Mouse (Mus musculus): ENCODE results near the gene Ap2m1. TPM values are rescaled to one million over a fixed set of nuclear protein-coding genes. Genes with fewer than 3 reads are reported as not detected.

Gene Ap2m1
- total RNA-seq, 2 experiments from 2014 or later = 277 to 296 TPM

GRCm38 (mm10) chr16:20529375-20529774, 5.9 kb upstream of the Ap2m1 start:
- DNase-seq = no peak

DNA sequence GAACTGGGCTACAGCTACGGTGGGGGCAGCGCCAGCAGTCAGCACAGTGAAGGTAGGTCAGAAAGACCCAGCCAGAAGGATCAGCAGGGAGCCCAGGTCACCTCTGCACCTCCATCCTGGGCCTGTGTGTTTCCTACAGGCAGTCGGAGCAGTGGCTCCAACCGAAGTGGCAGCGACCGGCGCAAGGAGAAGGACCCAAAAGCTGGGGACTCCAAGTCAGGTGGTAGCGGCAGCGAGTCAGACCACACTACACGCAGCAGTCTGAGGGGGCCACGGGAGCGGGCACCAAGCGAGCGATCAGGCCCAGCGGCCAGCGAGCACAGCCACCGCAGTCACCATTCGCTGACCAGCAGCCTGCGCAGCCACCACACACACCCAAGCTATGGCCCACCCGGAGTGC, 4.3 kb upstream of the Ap2m1 start:
- no peak for DNase-seq

DNA sequence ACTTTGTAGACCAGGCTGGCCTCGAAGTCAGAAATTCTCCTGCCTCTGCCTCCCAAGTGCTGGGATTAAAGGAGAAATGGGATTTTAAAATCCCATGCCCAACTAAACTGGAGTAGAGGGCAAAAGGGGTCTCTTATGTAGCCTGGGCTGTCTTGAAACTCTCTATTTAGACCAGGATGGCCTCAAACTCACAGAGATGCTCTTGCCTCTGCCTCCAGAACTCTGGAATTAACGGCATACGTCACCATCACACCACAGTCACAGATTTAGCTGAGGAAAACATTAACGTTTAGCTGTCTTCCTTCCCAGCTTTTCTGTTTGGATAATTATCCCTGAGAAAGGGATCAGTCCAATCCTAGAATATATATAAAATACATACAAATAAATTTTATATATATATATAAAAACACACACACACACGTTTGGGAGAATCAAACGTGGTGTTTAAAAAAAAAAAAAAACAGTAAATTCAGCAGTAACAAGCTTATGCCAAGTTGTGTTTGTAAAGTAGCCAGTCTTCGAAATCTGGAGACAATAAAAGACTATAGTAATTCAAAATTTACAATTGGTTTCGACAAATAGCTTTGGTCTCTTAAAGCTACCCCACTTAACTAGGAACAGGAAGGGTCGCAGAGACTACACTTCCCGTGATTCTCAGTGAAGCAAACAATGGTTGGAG, 522 bp upstream of the Ap2m1 start:
- DNase-seq = no peak

DNA sequence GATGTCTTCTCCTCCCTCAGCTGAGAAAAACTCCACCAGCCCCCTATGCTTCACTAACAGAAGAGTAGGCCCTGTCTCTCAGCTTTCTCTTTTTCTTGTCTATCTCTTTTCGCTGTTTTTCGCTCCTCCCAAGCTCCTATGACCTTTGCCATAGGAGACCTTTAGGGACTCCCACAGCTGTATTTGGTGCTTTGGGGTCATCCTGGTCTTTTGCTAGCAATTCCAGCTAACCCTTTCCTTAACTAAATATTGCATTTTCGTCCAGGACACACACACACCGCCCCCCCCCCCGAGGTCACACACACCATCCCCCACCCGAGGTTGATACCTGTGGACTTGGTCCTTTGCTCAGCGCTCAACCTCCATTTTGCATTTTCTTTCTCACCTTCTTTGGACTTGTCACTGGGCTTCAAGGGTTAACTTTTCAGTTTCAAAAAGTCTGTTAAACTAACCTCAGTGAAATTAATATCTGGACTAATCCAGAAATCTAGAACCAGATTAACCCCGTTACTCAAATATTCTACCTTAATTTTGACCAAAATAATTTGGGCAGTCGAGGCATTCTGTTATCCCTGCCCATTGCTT, 895 bp downstream of the Ap2m1 start:
- DNase-seq = no peak

GRCm38 (mm10) chr16:20537071-20537471, 1.8 kb downstream of the Ap2m1 start:
- peak; percentile 56 for DNase-seq

DNA sequence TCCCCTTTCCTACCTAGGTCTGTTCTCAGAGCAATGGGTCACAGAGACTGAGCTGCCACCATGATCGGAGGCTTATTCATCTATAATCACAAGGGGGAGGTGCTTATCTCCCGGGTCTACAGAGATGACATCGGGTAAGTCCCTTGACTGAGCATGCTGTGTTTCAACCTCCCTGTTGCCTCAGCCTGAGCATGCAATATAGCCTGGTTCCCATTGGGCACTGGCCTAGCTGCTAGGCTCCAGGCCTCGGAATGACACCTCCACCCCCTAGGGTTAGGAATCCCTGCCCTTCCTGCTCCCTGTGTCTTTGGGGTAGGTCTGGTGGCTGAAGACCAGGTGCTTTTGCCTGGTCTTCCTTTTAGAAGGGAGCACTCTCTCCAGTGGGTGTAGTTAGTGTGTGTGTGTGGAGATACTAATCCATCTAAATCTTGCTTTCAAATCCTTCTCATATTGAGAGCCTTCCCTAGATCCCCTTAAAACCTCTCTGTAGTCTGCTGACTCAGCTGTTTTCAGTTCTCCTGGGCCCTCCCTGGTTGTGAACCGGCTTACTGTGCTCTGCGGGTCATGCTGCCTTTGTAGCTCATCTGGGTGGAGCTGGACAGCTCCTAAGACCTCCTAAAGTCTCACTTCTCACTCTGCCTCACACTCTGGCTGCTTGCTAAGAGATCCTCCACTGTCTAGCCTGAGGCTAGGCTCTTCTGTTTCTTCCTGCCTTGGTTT, 2.5 kb downstream of the Ap2m1 start:
- DNase-seq = no peak

DNA sequence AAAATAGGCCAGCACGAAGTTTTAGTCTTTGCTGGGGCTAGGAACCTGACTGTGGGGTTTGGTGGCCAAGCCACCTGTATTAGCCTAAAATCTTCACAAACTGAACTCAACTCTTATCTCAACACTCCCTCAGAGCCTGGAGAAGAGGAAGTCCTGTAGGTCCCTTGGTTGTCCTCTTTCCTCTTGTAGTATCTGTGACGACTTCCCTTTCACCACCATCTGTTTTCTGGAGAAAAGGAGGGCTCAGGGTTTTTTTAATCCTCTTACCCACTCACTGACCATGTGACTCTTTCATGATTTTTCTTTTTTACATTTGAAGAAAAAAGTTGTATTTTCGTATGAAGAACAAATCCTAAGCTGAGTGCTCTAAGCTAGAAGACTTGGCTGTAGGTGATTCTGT, 4.4 kb downstream of the Ap2m1 start:
- DNase-seq = no peak

DNA sequence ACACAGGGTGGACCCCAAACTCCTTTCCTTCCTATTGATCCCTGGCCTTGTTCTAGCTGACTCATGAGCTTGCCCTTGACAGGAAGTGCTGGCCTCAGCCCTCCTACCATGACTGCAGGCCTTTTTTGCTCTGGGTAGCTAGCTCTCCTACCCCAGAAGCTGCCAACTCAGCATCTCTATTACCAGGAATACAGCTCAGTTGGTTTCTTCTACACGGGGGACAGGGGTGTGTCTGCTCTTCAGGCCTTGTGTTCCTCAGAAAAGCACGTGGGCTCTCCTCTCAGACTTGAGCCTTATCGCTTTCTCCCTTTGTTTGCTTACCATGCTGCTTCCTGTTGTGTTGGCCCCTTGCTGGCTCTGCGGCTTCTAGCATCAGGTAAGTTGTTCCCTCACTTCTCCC, 5.2 kb downstream of the Ap2m1 start:
- DNase-seq = peak; percentile 19

DNA sequence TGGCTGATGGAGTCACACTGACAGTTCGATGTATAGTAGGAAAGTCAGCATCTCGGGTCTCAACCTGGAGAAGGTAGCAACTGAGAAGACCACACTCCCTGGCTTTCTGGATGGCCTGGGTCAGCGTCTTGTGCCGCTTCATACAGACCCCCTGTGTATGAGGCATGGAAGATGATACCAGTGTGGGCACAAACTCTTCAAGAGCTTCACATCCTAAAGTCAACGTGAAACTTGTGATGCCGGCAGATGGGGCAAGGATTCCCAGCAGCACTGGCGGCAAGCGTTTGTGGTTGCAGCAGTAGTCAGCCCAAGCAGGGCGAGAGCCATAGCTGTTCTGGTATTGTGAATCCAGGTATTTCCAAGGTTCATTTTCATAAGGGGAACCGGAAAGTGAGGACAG, 10.4 kb downstream of the Ap2m1 start:
- DNase-seq = no peak

- DNase-seq = no peak
Observed at GRCm38 (mm10) chr16:20547423-20547822, 12.1 kb downstream of the Ap2m1 start.

DNA sequence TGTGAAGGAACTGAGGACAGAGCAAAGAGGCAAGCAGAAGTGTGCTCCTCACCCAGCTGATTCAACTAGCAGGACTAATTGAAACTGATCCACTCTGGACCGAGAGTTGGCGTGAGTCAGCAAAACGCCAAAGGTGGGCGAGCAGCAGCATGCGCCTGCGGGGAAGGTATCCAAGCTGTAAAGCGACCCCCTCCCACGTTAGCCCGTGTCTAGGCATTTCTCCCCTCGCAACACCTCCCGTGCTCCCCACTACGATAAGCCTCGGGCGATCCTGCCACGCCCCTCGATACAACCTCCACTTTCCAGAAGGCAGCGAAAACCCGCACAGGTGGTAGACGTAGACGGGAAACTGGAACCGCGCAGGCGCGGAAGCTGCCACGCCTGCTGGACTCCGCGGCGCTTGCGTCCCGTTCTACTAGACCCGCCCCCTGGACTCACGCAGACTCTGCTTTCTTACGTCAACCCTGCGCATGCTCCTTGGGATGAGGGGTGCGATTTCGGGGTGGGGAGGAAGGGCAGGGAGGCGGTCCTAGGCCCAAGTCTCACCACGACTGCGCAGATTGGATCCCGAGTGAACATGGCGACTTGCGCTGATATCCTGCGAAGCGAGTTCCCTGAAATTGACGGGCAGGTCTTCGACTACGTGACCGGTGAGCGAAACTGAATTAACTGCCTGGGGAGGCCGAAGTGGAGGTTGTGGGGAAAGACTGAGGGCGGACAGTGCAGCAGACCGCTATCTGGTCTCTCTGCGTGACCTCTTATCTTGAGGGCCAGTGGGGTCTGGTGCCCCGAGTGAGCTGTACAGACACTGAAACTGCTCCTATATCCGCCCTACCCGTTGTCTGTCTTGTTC, 13.0 kb downstream of the Ap2m1 start, which contains the start of gene Abcf3:
Gene Abcf3 (plus strand): TSS at position 482 of the 853 bp plus-strand sequence.
- peak; percentile 98 for DNase-seq

DNA sequence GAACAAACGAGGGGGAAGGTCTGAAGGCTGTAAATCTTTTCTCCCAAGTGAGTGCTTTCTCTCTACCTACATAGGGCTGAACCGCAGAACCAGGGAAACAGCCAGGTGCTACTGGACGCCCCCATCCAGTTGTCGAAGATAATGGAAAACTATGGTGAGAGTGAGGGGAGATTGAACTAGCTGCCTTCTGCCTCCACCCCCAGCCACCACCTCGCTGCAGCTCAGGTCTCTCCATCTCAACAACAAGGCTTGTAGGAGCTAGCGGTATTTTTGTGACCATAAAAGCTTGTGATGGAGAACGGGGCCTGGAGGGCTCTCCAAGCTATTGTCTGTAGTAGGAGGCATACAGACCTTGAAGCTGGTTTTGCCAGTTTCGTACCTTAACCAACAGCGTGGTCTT, 13.9 kb downstream of the Ap2m1 start:
- no peak for DNase-seq

- DNase-seq = no peak
Observed at GRCm38 (mm10) chr16:20551691-20552090, 16.4 kb downstream of the Ap2m1 start.

GRCm38 (mm10) chr16:20552594-20552993, 17.3 kb downstream of the Ap2m1 start:
- no peak for DNase-seq

- no peak for DNase-seq
Observed at GRCm38 (mm10) chr16:20555000-20555399, 19.7 kb downstream of the Ap2m1 start.

GRCm38 (mm10) chr16:20557381-20557780, 22.1 kb downstream of the Ap2m1 start:
- no peak for DNase-seq

- no peak for DNase-seq
Observed at GRCm38 (mm10) chr16:20565075-20565474, 29.8 kb downstream of the Ap2m1 start.

DNA sequence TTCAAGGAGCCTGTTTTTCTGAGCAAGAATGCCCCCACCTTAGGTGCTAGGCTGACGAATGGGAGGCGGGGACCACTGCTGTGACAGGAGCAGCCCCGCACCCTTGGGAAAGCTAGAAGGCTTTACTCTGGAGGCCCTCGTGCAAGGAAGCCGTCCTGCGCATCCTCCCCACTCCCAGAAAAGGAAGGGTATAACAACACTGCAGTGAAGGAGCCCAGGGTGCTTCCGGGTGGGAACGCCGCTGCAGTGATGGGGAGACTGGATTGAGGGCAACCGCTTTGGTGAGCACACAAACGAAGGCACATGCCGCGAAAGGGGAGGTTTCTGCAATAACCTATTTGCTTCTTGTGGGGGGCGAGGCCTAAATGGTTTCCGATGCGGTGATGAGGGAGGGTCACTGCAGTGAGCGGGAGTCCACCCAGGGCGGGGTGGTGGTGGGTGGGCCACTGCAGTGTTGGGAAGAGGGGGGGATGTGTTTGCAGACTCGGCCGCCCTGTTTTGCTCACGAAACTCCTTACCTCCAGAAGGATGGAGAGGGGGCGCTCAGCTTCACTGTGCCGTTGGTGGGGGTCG, 54.2 kb downstream of the Ap2m1 start, which contains the start of gene Vwa5b2:
Gene Vwa5b2 (plus strand): TSS at position 106 of the 573 bp plus-strand sequence.
- DNase-seq = peak; percentile 6

DNA sequence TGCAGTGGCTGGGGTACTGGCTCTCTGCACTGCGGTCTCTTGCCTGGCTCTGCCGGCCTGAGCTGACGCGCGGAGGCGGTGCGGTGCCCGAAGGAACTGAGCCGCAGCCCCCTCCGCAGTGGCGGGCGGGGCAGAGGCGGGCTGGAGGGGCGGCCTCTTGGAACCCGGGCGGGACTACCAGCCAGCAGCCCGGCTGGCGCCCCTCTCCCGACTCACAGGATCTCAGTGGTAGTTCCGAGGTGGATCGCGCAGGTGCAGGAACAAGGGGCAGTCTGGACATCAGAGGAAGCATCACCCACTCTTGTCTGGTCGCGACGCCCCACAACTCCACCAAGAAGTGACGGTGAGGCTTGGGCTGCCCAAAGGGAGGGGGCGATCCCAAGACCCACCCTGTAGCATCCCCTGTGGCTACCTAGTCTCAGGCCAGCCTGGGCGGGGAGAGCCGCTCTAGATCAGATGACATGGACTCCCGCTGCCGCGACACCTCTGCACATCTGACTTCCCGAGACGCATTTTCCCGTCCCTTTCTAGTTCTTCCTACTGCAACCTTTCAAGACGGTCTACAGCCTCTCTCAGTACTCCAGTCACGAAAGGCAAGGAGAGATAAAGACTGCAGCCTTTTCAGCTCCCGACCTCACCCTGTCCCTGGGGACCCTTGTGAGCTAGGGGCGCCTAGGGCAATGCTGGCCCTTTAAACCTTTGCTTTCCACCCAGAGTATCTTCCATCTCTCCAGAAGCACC, 54.8 kb downstream of the Ap2m1 start:
- peak; percentile 44 for DNase-seq

DNA sequence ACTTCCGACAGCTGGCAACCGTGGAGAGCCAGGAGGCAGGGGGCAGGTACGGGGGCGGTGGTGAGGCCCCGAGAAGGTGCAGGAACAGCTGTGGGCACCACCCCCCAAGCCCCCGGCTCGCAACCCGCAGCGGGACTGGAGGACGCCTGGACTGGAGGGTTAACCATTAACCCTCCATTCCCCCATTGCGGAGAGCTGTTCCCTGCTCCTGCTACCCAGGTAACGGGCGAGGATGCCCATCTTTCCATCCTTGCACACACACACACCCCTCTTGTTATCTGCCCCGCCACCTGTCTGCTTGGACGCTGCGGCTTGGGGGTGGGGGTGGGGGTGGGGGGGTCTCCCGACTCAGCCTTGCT, 55.4 kb downstream of the Ap2m1 start:
- no peak for DNase-seq

GRCm38 (mm10) chr16:20591076-20591705, 55.9 kb downstream of the Ap2m1 start:
- DNase-seq = peak; percentile 27

Data from adrenal gland, postnatal 10 days (tissue).